Mouse (Mus musculus): ENCODE results near the gene Vmn1r75.

Vmn1r75 gene

DNA sequence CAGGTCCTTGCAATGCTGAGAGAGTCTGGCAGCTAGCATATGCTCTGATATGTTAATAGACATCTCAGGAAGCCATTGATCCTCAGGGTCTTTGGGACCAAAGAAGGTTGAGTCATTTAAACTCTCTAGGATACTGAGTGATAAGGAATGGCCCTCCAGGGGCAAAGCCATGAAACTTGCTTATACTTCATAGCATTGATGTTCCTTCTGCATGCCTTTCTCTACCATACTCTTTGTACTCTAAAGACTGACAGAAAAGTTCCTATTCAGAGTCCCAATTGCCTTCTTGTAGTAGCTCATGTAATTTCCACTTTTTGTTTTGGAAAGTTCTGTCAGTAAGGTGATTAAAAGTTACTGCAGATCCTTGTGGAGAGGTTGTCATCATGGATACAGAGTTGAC lies at the start of gene Vmn1r75:
TSS of gene Vmn1r75 (plus strand) at position 301 of the 400 bp plus-strand sequence.
- DNase-seq (ENCODE audit: low read depth, low spot score), result no peak

- no peak for DNase-seq (ENCODE audit: low read depth, low spot score)
These were observed 40.8 kb upstream of the Vmn1r75 start, which contains the start of gene Vmn1r74 for GRCm38 (mm10) chr7:11833680-11834079. Gene Vmn1r74 (plus strand): TSS chr7:11833980.
